Mouse (Mus musculus): ENCODE results near the gene Acat1. TPM values are rescaled to one million over a fixed set of nuclear protein-coding genes. Genes with fewer than 3 reads are reported as not detected.

The Acat1 gene
- total RNA-seq (2014; rRNA removed) (285 and 321 TPM in 2 replicates), polyA plus RNA-seq (2012; rRNA removed) (101 and 143 TPM in 2 replicates)

- Histone ChIP-seq H3K27me3 (ENCODE audit: control insufficient read depth, insufficient read depth, low read length) (no peaks in the 10 kb centered on the region), H3K79me2 (ENCODE audit: control insufficient read depth, insufficient read depth, low read length) (peaks cover 16% of the 10 kb centered on the region), H3K9ac (ENCODE audit: low read depth, low read length) (peak within 1 kb of the TSS; percentile 97), H3K27ac (replicated peaks; ENCODE audit: insufficient read depth, low read depth, low read length) (peak within 1 kb of the TSS; percentile 96), H3K4me1 (ENCODE audit: control insufficient read depth, insufficient read depth, low read length) (peaks cover 29% of the 10 kb centered on the region), H3K36me3 (ENCODE audit: control insufficient read depth, insufficient read depth, low read length) (0 out of 2 replicates have a peak, but pooled peaks cover 2% of the 10 kb centered on the region), H3K4me3 (ENCODE audit: insufficient read depth, low read depth, low read length) (peak within 1 kb of the TSS; percentile 90)
- DNase-seq (ENCODE audit: extremely low read depth, low read depth, low spot score): peak; percentile 82
- WGBS: under 1% methylated on average over 52 of the region's 52 CpGs
- TF ChIP-seq CTCF (IDR thresholded peaks at IDR 0.05; ENCODE audit: low read depth, low read length) (no peak), POLR2A (IDR thresholded peaks at IDR 0.05; ENCODE audit: extremely low read depth, insufficient read depth, low read length) (peak; percentile 90)
Measured at GRCm38 (mm10) chr9:53609968-53610781, at the start of gene Acat1. Gene Acat1 (minus strand): TSS chr9:53610382.

GRCm38 (mm10) chr9:53634796-53635195 lies 24.6 kb upstream of the Acat1 start:
- no peak overlapping the region for H3K4me3 ChIP-seq (ENCODE audit: insufficient read depth, low read depth, low read length)
- no peaks in the 10 kb centered on the region for H3K79me2 ChIP-seq (ENCODE audit: control insufficient read depth, insufficient read depth, low read length)
- no peak for DNase-seq (ENCODE audit: extremely low read depth, low read depth, low spot score)
- no peak for TF ChIP-seq POLR2A (IDR thresholded peaks at IDR 0.05; ENCODE audit: extremely low read depth, insufficient read depth, low read length)
- no peak for TF ChIP-seq CTCF (IDR thresholded peaks at IDR 0.05; ENCODE audit: low read depth, low read length)
- WGBS: 88% methylated on average over 6 of the region's 6 CpGs
- peaks cover 48% of the 10 kb centered on the region for H3K36me3 ChIP-seq (ENCODE audit: control insufficient read depth, insufficient read depth, low read length)
- no peak overlapping the region for H3K9ac ChIP-seq (ENCODE audit: low read depth, low read length)
- no peak overlapping the region for H3K27ac ChIP-seq (replicated peaks; ENCODE audit: insufficient read depth, low read depth, low read length)
- H3K4me1 ChIP-seq (ENCODE audit: control insufficient read depth, insufficient read depth, low read length): no peaks in the 10 kb centered on the region
- no peaks in the 10 kb centered on the region for H3K27me3 ChIP-seq (ENCODE audit: control insufficient read depth, insufficient read depth, low read length)

GRCm38 (mm10) chr9:53615246-53615645 lies 5.1 kb upstream of the Acat1 start:
- H3K4me3 ChIP-seq (ENCODE audit: insufficient read depth, low read depth, low read length): no peak overlapping the region
- no peak for TF ChIP-seq CTCF (IDR thresholded peaks at IDR 0.05; ENCODE audit: low read depth, low read length)
- TF ChIP-seq POLR2A (IDR thresholded peaks at IDR 0.05; ENCODE audit: extremely low read depth, insufficient read depth, low read length): no peak
- H3K79me2 ChIP-seq (ENCODE audit: control insufficient read depth, insufficient read depth, low read length): no peaks in the 10 kb centered on the region
- no peak overlapping the region for H3K27ac ChIP-seq (replicated peaks; ENCODE audit: insufficient read depth, low read depth, low read length)
- no peaks in the 10 kb centered on the region for H3K27me3 ChIP-seq (ENCODE audit: control insufficient read depth, insufficient read depth, low read length)
- peaks cover 6% of the 10 kb centered on the region; the same call in 1 of the 2 replicates for H3K36me3 ChIP-seq (ENCODE audit: control insufficient read depth, insufficient read depth, low read length)
- H3K4me1 ChIP-seq (ENCODE audit: control insufficient read depth, insufficient read depth, low read length): peaks cover 15% of the 10 kb centered on the region
- no peak for DNase-seq (ENCODE audit: extremely low read depth, low read depth, low spot score)
- H3K9ac ChIP-seq (ENCODE audit: low read depth, low read length): no peak overlapping the region
- WGBS: 89% methylated on average over 8 of the region's 8 CpGs

GRCm38 (mm10) chr9:53614286-53614685 lies 4.1 kb upstream of the Acat1 start:
- TF ChIP-seq CTCF (IDR thresholded peaks at IDR 0.05; ENCODE audit: low read depth, low read length): no peak
- TF ChIP-seq POLR2A (IDR thresholded peaks at IDR 0.05; ENCODE audit: extremely low read depth, insufficient read depth, low read length): no peak
- no peaks in the 10 kb centered on the region for H3K27me3 ChIP-seq (ENCODE audit: control insufficient read depth, insufficient read depth, low read length)
- H3K79me2 ChIP-seq (ENCODE audit: control insufficient read depth, insufficient read depth, low read length): peaks cover 3% of the 10 kb centered on the region; the same call in 1 of the 2 replicates
- peak overlapping the region; percentile 74 for H3K27ac ChIP-seq (replicated peaks; ENCODE audit: insufficient read depth, low read depth, low read length)
- peaks cover 15% of the 10 kb centered on the region for H3K4me1 ChIP-seq (ENCODE audit: control insufficient read depth, insufficient read depth, low read length)
- peak; percentile 89 for DNase-seq (ENCODE audit: extremely low read depth, low read depth, low spot score)
- H3K4me3 ChIP-seq (ENCODE audit: insufficient read depth, low read depth, low read length): no peak overlapping the region
- WGBS: 32% methylated on average over 4 of the region's 4 CpGs
- no peak overlapping the region for H3K9ac ChIP-seq (ENCODE audit: low read depth, low read length)
- peaks cover 4% of the 10 kb centered on the region; the same call in 1 of the 2 replicates for H3K36me3 ChIP-seq (ENCODE audit: control insufficient read depth, insufficient read depth, low read length)

GRCm38 (mm10) chr9:53609306-53609967 lies 745 bp downstream of the Acat1 start:
- DNase-seq (ENCODE audit: extremely low read depth, low read depth, low spot score): peak; percentile 71
- TF ChIP-seq POLR2A (IDR thresholded peaks at IDR 0.05; ENCODE audit: extremely low read depth, insufficient read depth, low read length) (no peak), CTCF (IDR thresholded peaks at IDR 0.05; ENCODE audit: low read depth, low read length) (no peak)
- Histone ChIP-seq H3K4me3 (ENCODE audit: insufficient read depth, low read depth, low read length) (peak overlapping the region; percentile 90), H3K79me2 (ENCODE audit: control insufficient read depth, insufficient read depth, low read length) (peaks cover 23% of the 10 kb centered on the region), H3K4me1 (ENCODE audit: control insufficient read depth, insufficient read depth, low read length) (peaks cover 32% of the 10 kb centered on the region), H3K27ac (replicated peaks; ENCODE audit: insufficient read depth, low read depth, low read length) (peak overlapping the region; percentile 96), H3K27me3 (ENCODE audit: control insufficient read depth, insufficient read depth, low read length) (no peaks in the 10 kb centered on the region), H3K36me3 (ENCODE audit: control insufficient read depth, insufficient read depth, low read length) (0 out of 2 replicates have a peak, but pooled peaks cover 2% of the 10 kb centered on the region), H3K9ac (ENCODE audit: low read depth, low read length) (peak overlapping the region; percentile 97)
- WGBS: 15% methylated on average over 12 of the region's 12 CpGs

Data from liver, adult 2 months (tissue).